In genomic region chr5:67575705-67576104, GRCm38 (mm10) we compare ENCODE assay signal across 17 mouse cellular contexts. TPM values are rescaled to one million over a fixed set of nuclear protein-coding genes. Genes with fewer than 3 reads are reported as not detected.
"Had no signal": no experiment of that assay in that cellular context is flagged by ENCODE, and none has a peak within 500 bp of the region (broad histone marks: within the 10 kb centered on the region; RNA-seq: fewer than 3 reads in every experiment).

No protein-coding gene starts in this region.

- H3K27me3 ChIP-seq: liver, embryonic 13.5 days; liver, embryonic 15.5 days; lung, embryonic 15.5 days; midbrain, embryonic 15.5 days; neural tube, embryonic 12.5 days had no signal

- ATAC-seq: liver, postnatal 0 days; lung, postnatal 0 days; midbrain, embryonic 13.5 days; midbrain, embryonic 15.5 days had no signal

- H3K9me3 ChIP-seq: liver, embryonic 13.5 days; liver, embryonic 15.5 days; lung, embryonic 15.5 days; megakaryocyte, embryonic 14.5 days; midbrain, embryonic 13.5 days; midbrain, embryonic 15.5 days; neural tube, embryonic 12.5 days had no signal

- DNase-seq: liver, embryonic 13.5 days; liver, postnatal 0 days; lung, postnatal 14 days; lung, postnatal 36 days; right cerebral cortex, postnatal 14 days; thymus, adult 2 months; thymus, postnatal 25 days; thymus, postnatal 4 days had no signal

- H3K4me3 ChIP-seq: liver, embryonic 13.5 days; liver, embryonic 15.5 days; lung, embryonic 15.5 days; megakaryocyte, embryonic 14.5 days; midbrain, embryonic 13.5 days; midbrain, embryonic 15.5 days; neural tube, embryonic 12.5 days had no signal

- H3K9ac ChIP-seq: liver, embryonic 13.5 days; liver, embryonic 15.5 days; liver, postnatal 0 days; lung, embryonic 15.5 days; midbrain, embryonic 13.5 days; midbrain, embryonic 15.5 days; neural tube, embryonic 12.5 days had no signal

- H3K36me3 ChIP-seq: liver, embryonic 13.5 days; liver, embryonic 15.5 days; lung, embryonic 15.5 days; midbrain, embryonic 13.5 days; midbrain, embryonic 15.5 days; neural tube, embryonic 12.5 days had no signal

- H3K27ac ChIP-seq: liver, embryonic 13.5 days; liver, embryonic 15.5 days; macrophage; midbrain, embryonic 13.5 days; midbrain, embryonic 15.5 days; neural tube, embryonic 12.5 days had no signal

- H3K4me1 ChIP-seq: liver, embryonic 13.5 days; liver, embryonic 15.5 days; midbrain, embryonic 13.5 days; midbrain, embryonic 15.5 days; neural tube, embryonic 12.5 days had no signal

- H3K4me2 ChIP-seq: liver, embryonic 13.5 days; liver, embryonic 15.5 days; lung, embryonic 15.5 days; midbrain, embryonic 11.5 days; midbrain, embryonic 13.5 days; midbrain, embryonic 15.5 days; neural tube, embryonic 12.5 days had no signal

RNA-seq across cellular contexts. Expression of gene Shisa3, which starts 32.0 kb away (rescaled TPM):
- polyA plus RNA-seq: macrophage had no signal
